Mouse (Mus musculus) bone marrow, adult 2 months (tissue): ENCODE results near the gene Wdr48. TPM values are rescaled to one million over a fixed set of nuclear protein-coding genes. Genes with fewer than 3 reads are reported as not detected.

ENCODE experiments used
- H3K27ac ChIP-seq: fragments of 200-500 bp; 2 replicates; pipeline ENCODE4 v1.5.1; 2012; ENCODE audit warnings: low read depth, mild to moderate bottlenecking, control low read depth, inconsistent platforms, low read length; ENCODE audit not compliant: control insufficient read depth, poor library complexity, insufficient read depth
- H3K4me1 ChIP-seq: fragments of 200-500 bp; 2 replicates; pipeline ENCODE4 v1.6.1; 2011; ENCODE audit warnings: low read length; ENCODE audit not compliant: control insufficient read depth, insufficient read depth
- H3K4me3 ChIP-seq: fragments of 200-500 bp; replicated peaks from 2 replicates; pipeline ENCODE3; 2011; ENCODE audit warnings: mild to moderate bottlenecking, low read depth, low read length, control low read depth; ENCODE audit not compliant: control insufficient read depth
- CTCF ChIP-seq: fragments of 200-500 bp; IDR thresholded peaks from 2 replicates; pipeline ENCODE4 v1.5.1; 2011; ENCODE audit warnings: low read length, control low read depth; ENCODE audit not compliant: control insufficient read depth, insufficient read depth
- POLR2A ChIP-seq: fragments of 200-500 bp; IDR thresholded peaks from 2 replicates; pipeline ENCODE4 v1.6.1; 2011; ENCODE audit warnings: low read depth, mild to moderate bottlenecking, control low read depth, low read length, borderline replicate concordance; ENCODE audit not compliant: control insufficient read depth
- WGBS: fragments of 180-500 bp; shearing (Covaris S2); methylation state at CpG from one replicate; pipeline ENCODE4 v1.1.7; 2018; 5-methylcytosine and 5-hydroxymethylcytosine counted together
- polyA plus RNA-seq: library from polyadenylated mRNA; stranded (reverse); fragments of >200 nt; gene quantifications from 2 replicates; pipeline ENCODE4 v1.2.4, GENCODE M21; 2011; ENCODE audit warnings: low replicate concordance; ENCODE audit not compliant: missing spikeins, insufficient read depth, insufficient read length

The Wdr48 gene
- polyA plus RNA-seq, 1 experiment = 18.8 TPM

- TF ChIP-seq CTCF = peak; percentile 70
- no peak for TF ChIP-seq POLR2A
- no peak overlapping the region for H3K4me3 ChIP-seq
- H3K27ac ChIP-seq = no peak overlapping the region
- WGBS = 79% methylated on average over 12 of the region's 12 CpGs
- H3K4me1 ChIP-seq = no peaks in the 10 kb centered on the region; the same call in 1 of the 2 replicates
These were observed 50.7 kb downstream of the Wdr48 start for GRCm38 (mm10) chr9:119945173-119945900.

- Histone ChIP-seq H3K27ac (peak overlapping the region; percentile 29; the same call in 1 of the 2 replicates), H3K4me1 (no peaks in the 10 kb centered on the region), H3K4me3 (no peak overlapping the region)
- 5% methylated on average over 3 of the region's 3 CpGs for WGBS
- no peak for TF ChIP-seq CTCF
- no peak for TF ChIP-seq POLR2A
These were observed 54.1 kb downstream of the Wdr48 start for GRCm38 (mm10) chr9:119948804-119949203.

- no peaks in the 10 kb centered on the region for H3K4me1 ChIP-seq
- H3K4me3 ChIP-seq = no peak overlapping the region
- H3K27ac ChIP-seq = no peak overlapping the region
- TF ChIP-seq CTCF (no peak), POLR2A (no peak)
- WGBS = 81% methylated on average over 6 of the region's 6 CpGs
These were observed 55.8 kb downstream of the Wdr48 start for GRCm38 (mm10) chr9:119950434-119950833.

- Histone ChIP-seq H3K27ac (no peak overlapping the region), H3K4me1 (no peaks in the 10 kb centered on the region), H3K4me3 (no peak overlapping the region)
- 83% methylated on average over 9 of the region's 9 CpGs for WGBS
- TF ChIP-seq POLR2A (no peak), CTCF (no peak)
These were observed 56.7 kb downstream of the Wdr48 start for GRCm38 (mm10) chr9:119951388-119951787.

GRCm38 (mm10) chr9:119958835-119959234 lies 64.2 kb downstream of the Wdr48 start:
- WGBS = 78% methylated on average over 9 of the region's 9 CpGs

GRCm38 (mm10) chr9:119962216-119962615 lies 67.5 kb downstream of the Wdr48 start:
- no peak overlapping the region for H3K27ac ChIP-seq
- 42% methylated on average over 4 of the region's 4 CpGs for WGBS
- TF ChIP-seq POLR2A (no peak), CTCF (no peak)
- H3K4me1 ChIP-seq = no peaks in the 10 kb centered on the region
- no peak overlapping the region for H3K4me3 ChIP-seq

More at GRCm38 (mm10) chr9:119958835-119959234, 64.2 kb downstream of the Wdr48 start:
- Histone ChIP-seq H3K27ac (no peak overlapping the region), H3K4me3 (no peak overlapping the region), H3K4me1 (no peaks in the 10 kb centered on the region)
- TF ChIP-seq POLR2A (no peak), CTCF (no peak)

GRCm38 (mm10) chr9:119962987-119963667 lies 68.4 kb downstream of the Wdr48 start:
- Histone ChIP-seq H3K4me1 (no peaks in the 10 kb centered on the region), H3K27ac (no peak overlapping the region), H3K4me3 (no peak overlapping the region)
- 26% methylated on average over 21 of the region's 21 CpGs for WGBS
- TF ChIP-seq CTCF = peak; percentile 93
- TF ChIP-seq POLR2A = no peak

- Histone ChIP-seq H3K4me3 (no peak overlapping the region), H3K27ac (no peak overlapping the region), H3K4me1 (no peaks in the 10 kb centered on the region)
- TF ChIP-seq POLR2A (no peak), CTCF (no peak)
- WGBS = 62% methylated on average over 3 of the region's 3 CpGs
These were observed 69.5 kb downstream of the Wdr48 start for GRCm38 (mm10) chr9:119964206-119964605.

- no peak overlapping the region for H3K27ac ChIP-seq
- WGBS = 72% methylated on average over 3 of the region's 3 CpGs
- no peaks in the 10 kb centered on the region for H3K4me1 ChIP-seq
- TF ChIP-seq POLR2A (no peak), CTCF (no peak)
- H3K4me3 ChIP-seq = no peak overlapping the region
These were observed 70.5 kb downstream of the Wdr48 start for GRCm38 (mm10) chr9:119965186-119965585.
